Mouse (Mus musculus) macrophage (primary cell): ENCODE measurements around the gene Pipox. TPM values are rescaled to one million over a fixed set of nuclear protein-coding genes. Genes with fewer than 3 reads are reported as not detected.

Experiments
- H3K27ac ChIP-seq: fragments of 350-480 bp; formaldehyde crosslinking; 2 replicates; pipeline ENCODE4 v1.9.0; 2021
- H3K36me3 ChIP-seq: fragments of 350-480 bp; formaldehyde crosslinking; 2 replicates; pipeline ENCODE4 v1.9.0; 2021; ENCODE audit errors: inconsistent target
- H3K4me3 ChIP-seq: fragments of 350-480 bp; formaldehyde crosslinking; 2 replicates; pipeline ENCODE4 v1.9.0; 2021; ENCODE audit errors: inconsistent target
- H3K79me2 ChIP-seq: fragments of 350-480 bp; formaldehyde crosslinking; 2 replicates; pipeline ENCODE4 v1.9.0; 2021; ENCODE audit errors: inconsistent target
- WGBS: methylation state at CpG from one replicate; pipeline ENCODE4 v1.1.7; 2026; ENCODE audit warnings: inconsistent platforms; ENCODE audit not compliant: missing documents; 5-methylcytosine and 5-hydroxymethylcytosine counted together
- polyA plus RNA-seq: library from polyadenylated mRNA; stranded (reverse); fragments of 250-400 nt; gene quantifications from 3 replicates; pipeline ENCODE4 v1.2.4, GENCODE M21; 2018; ENCODE audit warnings: inconsistent platforms

The Pipox gene
- polyA plus RNA-seq, 1 experiment from 2014 or later, result not detected

GRCm38 (mm10) chr11:77923285-77923684, 29.4 kb upstream of the Pipox start:
- Histone ChIP-seq H3K36me3 (no peaks in the 10 kb centered on the region), H3K27ac (no peak overlapping the region), H3K79me2 (no peaks in the 10 kb centered on the region), H3K4me3 (no peak overlapping the region)
- WGBS, result 84% methylated on average over 4 of the region's 4 CpGs

- WGBS, result 53% methylated on average over 10 of the region's 10 CpGs
- H3K27ac ChIP-seq, result no peak overlapping the region
- no peaks in the 10 kb centered on the region for H3K79me2 ChIP-seq
- no peak overlapping the region for H3K4me3 ChIP-seq
- no peaks in the 10 kb centered on the region for H3K36me3 ChIP-seq
Measured at GRCm38 (mm10) chr11:77917166-77917565, 23.3 kb upstream of the Pipox start.

GRCm38 (mm10) chr11:77916741-77917140, 22.8 kb upstream of the Pipox start:
- 90% methylated on average over 4 of the region's 4 CpGs for WGBS
- no peaks in the 10 kb centered on the region for H3K79me2 ChIP-seq
- H3K4me3 ChIP-seq, result no peak overlapping the region
- no peaks in the 10 kb centered on the region for H3K36me3 ChIP-seq
- H3K27ac ChIP-seq, result no peak overlapping the region

- WGBS, result 6% methylated on average over 31 of the region's 32 CpGs
- Histone ChIP-seq H3K27ac (no peak overlapping the region), H3K79me2 (no peaks in the 10 kb centered on the region), H3K36me3 (no peaks in the 10 kb centered on the region), H3K4me3 (no peak overlapping the region)
Measured at GRCm38 (mm10) chr11:77914598-77915260, 20.8 kb upstream of the Pipox start.

- Histone ChIP-seq H3K36me3 (no peaks in the 10 kb centered on the region), H3K27ac (no peak overlapping the region), H3K79me2 (no peaks in the 10 kb centered on the region), H3K4me3 (no peak overlapping the region)
- 91% methylated on average over 6 of the region's 6 CpGs for WGBS
Measured at GRCm38 (mm10) chr11:77913505-77913904, 19.6 kb upstream of the Pipox start.

GRCm38 (mm10) chr11:77909776-77910175, 15.9 kb upstream of the Pipox start:
- H3K4me3 ChIP-seq, result no peak overlapping the region
- H3K36me3 ChIP-seq, result no peaks in the 10 kb centered on the region
- whole genome bisulfite sequencing, result 48% methylated on average over 6 of the region's 6 CpGs
- H3K27ac ChIP-seq, result no peak overlapping the region
- H3K79me2 ChIP-seq, result no peaks in the 10 kb centered on the region

GRCm38 (mm10) chr11:77909376-77909775, 15.5 kb upstream of the Pipox start:
- Histone ChIP-seq H3K79me2 (no peaks in the 10 kb centered on the region), H3K27ac (no peak overlapping the region), H3K36me3 (no peaks in the 10 kb centered on the region), H3K4me3 (no peak overlapping the region)
- 40% methylated on average over 5 of the region's 5 CpGs for WGBS

GRCm38 (mm10) chr11:77908468-77908867, 14.6 kb upstream of the Pipox start:
- H3K79me2 ChIP-seq, result no peaks in the 10 kb centered on the region
- 79% methylated on average over 4 of the region's 4 CpGs for WGBS

GRCm38 (mm10) chr11:77906747-77907174, 12.9 kb upstream of the Pipox start:
- H3K36me3 ChIP-seq, result no peaks in the 10 kb centered on the region
- H3K27ac ChIP-seq, result no peak overlapping the region
- H3K4me3 ChIP-seq, result no peak overlapping the region
- H3K79me2 ChIP-seq, result no peaks in the 10 kb centered on the region
- WGBS, result 37% methylated on average over 9 of the region's 9 CpGs

More at GRCm38 (mm10) chr11:77908468-77908867, 14.6 kb upstream of the Pipox start:
- Histone ChIP-seq H3K4me3 (no peak overlapping the region), H3K36me3 (no peaks in the 10 kb centered on the region), H3K27ac (no peak overlapping the region)

GRCm38 (mm10) chr11:77906097-77906687, 12.3 kb upstream of the Pipox start:
- Histone ChIP-seq H3K36me3 (no peaks in the 10 kb centered on the region), H3K4me3 (no peak overlapping the region), H3K27ac (no peak overlapping the region), H3K79me2 (no peaks in the 10 kb centered on the region)
- WGBS, result 56% methylated on average over 13 of the region's 19 CpGs

GRCm38 (mm10) chr11:77904707-77905106, 10.8 kb upstream of the Pipox start:
- no peak overlapping the region for H3K27ac ChIP-seq
- no peaks in the 10 kb centered on the region for H3K79me2 ChIP-seq
- no peak overlapping the region for H3K4me3 ChIP-seq
- no peaks in the 10 kb centered on the region for H3K36me3 ChIP-seq
- WGBS, result 75% methylated on average over 1 of the region's 1 CpGs

- WGBS, result 52% methylated on average over 3 of the region's 3 CpGs
- Histone ChIP-seq H3K4me3 (no peak overlapping the region), H3K36me3 (no peaks in the 10 kb centered on the region), H3K27ac (no peak overlapping the region), H3K79me2 (no peaks in the 10 kb centered on the region)
Measured at GRCm38 (mm10) chr11:77903761-77904160, 9.9 kb upstream of the Pipox start.

GRCm38 (mm10) chr11:77901775-77902355, 8.0 kb upstream of the Pipox start:
- no peaks in the 10 kb centered on the region for H3K36me3 ChIP-seq

GRCm38 (mm10) chr11:77901366-77901765, 7.5 kb upstream of the Pipox start:
- Histone ChIP-seq H3K27ac (no peak overlapping the region), H3K36me3 (no peaks in the 10 kb centered on the region), H3K79me2 (no peaks in the 10 kb centered on the region), H3K4me3 (no peak overlapping the region)
- 81% methylated on average over 5 of the region's 5 CpGs for WGBS

More at GRCm38 (mm10) chr11:77901775-77902355, 8.0 kb upstream of the Pipox start:
- no peaks in the 10 kb centered on the region for H3K79me2 ChIP-seq
- H3K4me3 ChIP-seq, result no peak overlapping the region
- 42% methylated on average over 6 of the region's 8 CpGs for WGBS
- no peak overlapping the region for H3K27ac ChIP-seq

- H3K79me2 ChIP-seq, result no peaks in the 10 kb centered on the region
- 90% methylated on average over 4 of the region's 4 CpGs for WGBS
- H3K4me3 ChIP-seq, result no peak overlapping the region
- no peak overlapping the region for H3K27ac ChIP-seq
- no peaks in the 10 kb centered on the region for H3K36me3 ChIP-seq
Measured at GRCm38 (mm10) chr11:77900696-77901095, 6.8 kb upstream of the Pipox start.
